Mouse (Mus musculus): ENCODE data around the gene C130026I21Rik.
"Not testable (repeated sequence)": the region's sequence is repeated elsewhere in the genome, so short reads cannot be mapped to it uniquely, and the experiment has no call there.

C130026I21Rik gene

GRCm38 (mm10) chr1:85121841-85122240 lies 148.5 kb downstream of the C130026I21Rik start:
- not testable (repeated sequence) for DNase-seq (ENCODE audit: low read depth)

DNA sequence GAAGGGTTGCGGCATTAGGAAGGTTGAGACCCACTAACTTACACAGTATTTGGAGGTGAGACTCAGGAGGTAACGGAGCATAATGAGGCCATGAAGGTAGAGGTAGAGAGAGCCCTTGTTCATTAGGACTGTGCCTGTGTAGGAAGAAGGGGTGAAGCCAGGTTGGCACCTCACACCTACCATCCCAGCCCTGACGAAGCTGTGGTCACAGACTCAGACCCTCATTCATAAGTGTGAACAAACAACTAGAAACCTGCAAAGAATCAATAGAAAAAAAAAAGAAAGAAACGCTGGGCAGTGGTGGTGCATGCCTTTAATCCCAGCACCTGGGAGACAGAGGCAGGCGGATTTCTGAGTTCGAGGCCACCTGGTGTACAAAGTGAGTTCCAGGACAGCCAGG lies 152.0 kb downstream of the C130026I21Rik start:
- not testable (repeated sequence) for DNase-seq (ENCODE audit: low read depth)

DNA sequence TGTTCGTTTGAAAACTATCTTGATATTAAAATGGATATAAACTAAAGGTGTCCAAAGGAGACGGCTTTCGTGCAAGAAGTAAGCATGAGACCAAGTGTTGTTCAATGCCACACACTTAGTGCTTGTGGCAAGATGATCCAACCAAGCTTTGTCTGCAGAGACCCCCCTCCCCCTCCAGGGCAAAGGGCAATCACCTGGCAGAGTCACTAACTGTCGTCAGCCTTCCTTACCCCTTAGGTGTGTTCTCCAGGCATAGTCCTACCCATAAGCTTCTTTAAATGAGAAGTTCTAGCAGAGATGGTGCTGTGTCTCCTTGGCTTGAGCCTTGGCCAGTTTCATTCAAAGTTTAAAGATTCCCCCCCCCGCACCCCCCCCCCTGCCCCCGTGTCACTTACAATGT lies 152.8 kb downstream of the C130026I21Rik start:
- DNase-seq (ENCODE audit: low read depth), result not testable (repeated sequence)

DNA sequence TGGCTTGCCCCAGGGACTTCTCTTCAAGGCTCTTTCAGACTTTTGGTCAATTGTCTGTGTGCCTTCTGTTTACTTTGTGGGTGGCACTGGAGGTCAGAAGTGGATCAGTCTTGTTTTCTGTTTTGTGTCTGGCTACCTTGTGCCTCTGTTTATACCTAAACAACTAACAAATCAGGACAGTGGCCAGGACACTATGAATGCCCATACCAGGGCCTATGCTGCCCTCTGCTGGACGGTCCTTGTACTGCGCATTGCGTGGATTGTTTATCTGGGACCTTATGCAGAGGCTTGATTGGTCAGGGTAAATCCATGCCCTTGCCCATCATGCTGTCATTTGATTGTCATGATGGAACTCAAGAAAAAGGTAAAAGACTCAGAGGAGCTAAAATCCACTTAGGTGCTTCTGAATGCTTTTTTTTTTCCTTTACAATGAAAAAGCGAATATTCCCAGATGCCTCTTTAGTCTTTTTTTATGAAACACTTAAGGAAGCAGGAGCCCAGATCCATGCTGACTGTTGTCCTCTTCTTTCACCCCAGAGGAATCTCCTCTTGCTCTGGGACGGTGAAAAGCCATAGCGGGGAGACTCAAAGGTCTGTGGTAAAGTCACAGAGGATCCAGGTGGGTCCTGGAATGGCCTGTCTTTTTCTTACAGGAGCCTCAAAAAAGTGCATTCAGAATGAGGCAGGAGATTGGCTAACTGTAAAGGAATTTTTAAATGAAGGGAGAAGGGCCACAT lies 155.5 kb downstream of the C130026I21Rik start:
- DNase-seq (ENCODE audit: low read depth), result not testable (repeated sequence)

- DNase-seq (ENCODE audit: low read depth), result not testable (repeated sequence)
Measured at GRCm38 (mm10) chr1:85114078-85114477, 156.3 kb downstream of the C130026I21Rik start.

DNA sequence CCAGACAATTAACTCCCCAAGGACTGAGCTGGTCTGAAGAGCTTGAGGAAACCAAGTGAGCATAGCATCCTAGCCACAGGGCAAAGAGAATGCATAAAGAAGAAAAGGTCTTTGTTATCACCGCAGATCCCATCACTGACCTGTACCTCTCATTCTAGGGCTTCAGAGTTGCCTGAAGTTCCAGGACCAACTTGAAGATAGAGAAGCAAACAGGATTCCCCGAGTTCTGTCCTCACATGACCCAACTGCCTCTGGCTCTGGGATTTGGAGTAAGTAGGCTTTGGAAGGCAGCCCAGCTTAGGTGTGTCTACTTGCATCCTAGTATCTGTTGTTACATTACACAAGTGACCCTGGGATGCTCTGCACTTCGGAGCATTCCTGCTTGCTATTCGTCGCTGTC lies 157.5 kb downstream of the C130026I21Rik start:
- not testable (repeated sequence) for DNase-seq (ENCODE audit: low read depth)

GRCm38 (mm10) chr1:85112266-85112665 lies 158.1 kb downstream of the C130026I21Rik start:
- DNase-seq (ENCODE audit: low read depth), result not testable (repeated sequence)

- DNase-seq (ENCODE audit: low read depth), result peak; percentile 61
Measured at GRCm38 (mm10) chr1:85111572-85111971, 158.8 kb downstream of the C130026I21Rik start.

DNA sequence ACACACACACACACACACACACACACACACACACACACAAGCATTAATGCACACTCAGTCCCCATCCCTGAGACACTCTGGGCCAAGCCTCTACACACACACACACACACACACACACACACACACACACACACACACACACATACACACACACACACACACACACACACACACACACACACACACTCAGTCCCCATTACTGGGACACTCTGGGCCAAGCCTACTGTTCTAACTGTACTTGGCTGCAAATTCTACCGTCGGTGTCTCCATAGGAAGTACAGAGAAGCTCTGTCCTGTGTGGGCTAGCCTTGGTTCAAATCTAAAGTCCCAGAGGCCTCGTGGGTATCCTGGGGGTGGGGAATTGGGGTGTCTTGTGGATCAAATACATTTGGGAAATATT lies 159.5 kb downstream of the C130026I21Rik start:
- not testable (repeated sequence) for DNase-seq (ENCODE audit: low read depth)

DNA sequence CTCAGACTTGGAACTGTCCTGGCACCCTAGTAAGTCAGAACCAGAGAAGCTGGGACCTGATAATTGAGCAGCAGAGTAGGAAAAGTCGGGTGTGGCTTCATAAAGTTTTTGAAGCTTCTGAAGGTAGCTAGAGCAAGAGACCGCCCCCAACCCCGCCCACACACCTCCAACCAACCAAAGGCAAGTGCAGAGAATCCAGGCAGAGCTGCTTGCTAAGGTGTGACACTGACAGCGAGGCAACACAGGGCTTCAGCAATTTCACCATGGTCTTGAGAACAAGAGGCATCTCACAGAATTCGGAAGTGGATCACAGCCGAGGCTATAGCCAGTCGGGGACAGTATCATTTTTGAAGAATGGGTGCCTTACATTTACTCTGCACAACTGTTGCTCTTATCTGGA lies 160.6 kb downstream of the C130026I21Rik start, which contains the start of gene A530032D15Rik:
Gene A530032D15Rik (minus strand): TSS at position 101 of the 400 bp plus-strand sequence.
- DNase-seq (ENCODE audit: low read depth), result not testable (repeated sequence)

DNA sequence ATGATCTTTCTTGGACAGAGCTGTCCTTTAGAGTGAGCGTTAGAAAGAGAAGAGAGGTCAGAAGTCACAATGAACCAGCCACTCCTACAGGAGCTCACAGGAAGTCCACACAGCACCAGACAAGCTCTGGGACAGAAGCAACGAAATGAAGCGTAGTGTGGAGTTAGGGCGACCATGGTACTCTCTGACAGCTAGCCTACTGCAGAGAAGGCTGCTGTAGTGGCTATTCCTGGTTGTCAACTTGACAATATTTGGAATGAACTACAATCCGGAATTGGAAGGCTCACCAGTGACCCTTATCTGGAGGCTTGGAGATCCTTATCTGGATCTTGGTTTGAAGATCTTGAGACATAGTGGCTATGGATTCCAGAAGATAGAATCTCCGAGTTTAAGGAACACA lies 164.4 kb downstream of the C130026I21Rik start:
- not testable (repeated sequence) for DNase-seq (ENCODE audit: low read depth)

GRCm38 (mm10) chr1:85105336-85105735 lies 165.0 kb downstream of the C130026I21Rik start:
- not testable (repeated sequence) for DNase-seq (ENCODE audit: low read depth)

DNA sequence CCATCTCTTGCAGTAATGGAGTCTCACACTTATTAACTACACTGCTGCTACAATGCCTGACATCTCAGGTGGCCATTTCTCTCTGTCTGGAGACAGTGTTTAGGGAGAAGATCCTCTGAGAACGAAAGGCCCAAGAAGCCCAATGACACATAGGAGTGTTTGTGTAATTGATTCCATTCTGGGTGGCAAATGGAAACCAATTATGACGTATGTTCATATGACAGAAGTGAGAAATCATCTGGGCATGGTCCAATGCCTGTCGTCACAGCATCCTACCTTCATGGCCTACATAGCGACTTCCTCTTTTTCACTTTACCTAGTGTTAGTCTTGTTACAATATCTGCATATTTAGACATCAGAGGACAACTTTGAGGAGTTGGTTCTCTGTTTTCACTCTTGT lies 168.6 kb downstream of the C130026I21Rik start:
- DNase-seq (ENCODE audit: low read depth), result not testable (repeated sequence)

DNA sequence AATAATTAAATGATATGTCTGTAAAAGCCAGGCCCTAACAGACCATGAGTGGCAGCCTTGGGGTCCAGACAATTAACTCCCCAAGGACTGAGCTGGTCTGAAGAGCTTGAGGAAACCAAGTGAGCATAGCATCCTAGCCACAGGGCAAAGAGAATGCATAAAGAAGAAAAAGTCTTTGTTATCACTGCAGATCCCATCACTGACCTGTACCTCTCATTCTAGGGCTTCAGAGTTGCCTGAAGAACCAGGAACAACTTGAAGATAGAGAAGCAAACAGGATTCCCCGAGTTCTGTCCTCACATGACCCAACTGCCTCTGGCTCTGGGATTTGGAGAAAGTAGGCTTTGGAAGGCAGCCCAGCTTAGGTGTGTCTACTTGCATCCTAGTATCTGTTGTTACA lies 170.5 kb downstream of the C130026I21Rik start, which contains the start of gene Gm10553:
Gene Gm10553 (plus strand): TSS at position 301 of the 400 bp plus-strand sequence.
- DNase-seq (ENCODE audit: low read depth), result not testable (repeated sequence)

- DNase-seq (ENCODE audit: low read depth), result not testable (repeated sequence)
Measured at GRCm38 (mm10) chr1:85099081-85099480, 171.3 kb downstream of the C130026I21Rik start.

DNA sequence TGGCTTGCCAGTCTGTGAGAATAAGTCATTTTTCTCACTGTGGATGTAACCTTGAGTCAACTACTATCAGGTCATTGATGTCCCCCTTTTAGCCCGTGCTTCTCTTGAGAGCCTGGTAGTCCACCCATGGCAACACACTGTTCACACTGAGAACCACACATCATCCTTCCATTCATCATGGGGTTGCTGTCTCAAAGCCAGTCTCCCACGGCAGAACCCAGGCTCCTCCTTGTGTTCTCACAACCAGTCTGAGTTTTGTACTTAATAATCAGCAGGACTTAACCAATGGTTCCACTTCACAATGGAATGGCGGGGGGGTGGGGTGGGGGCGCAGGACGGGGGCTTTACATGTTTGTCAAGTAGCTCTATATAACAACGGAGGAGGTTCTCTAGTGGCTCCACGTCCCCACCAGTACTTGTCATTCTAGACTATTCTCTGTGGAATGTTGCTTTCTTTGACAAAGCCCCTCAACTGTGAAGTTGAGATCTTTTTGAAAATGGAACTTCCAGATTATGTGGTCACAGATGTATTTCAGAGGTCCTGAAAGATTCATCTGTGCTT lies 177.3 kb downstream of the C130026I21Rik start:
- not testable (repeated sequence) for DNase-seq (ENCODE audit: low read depth)

DNA sequence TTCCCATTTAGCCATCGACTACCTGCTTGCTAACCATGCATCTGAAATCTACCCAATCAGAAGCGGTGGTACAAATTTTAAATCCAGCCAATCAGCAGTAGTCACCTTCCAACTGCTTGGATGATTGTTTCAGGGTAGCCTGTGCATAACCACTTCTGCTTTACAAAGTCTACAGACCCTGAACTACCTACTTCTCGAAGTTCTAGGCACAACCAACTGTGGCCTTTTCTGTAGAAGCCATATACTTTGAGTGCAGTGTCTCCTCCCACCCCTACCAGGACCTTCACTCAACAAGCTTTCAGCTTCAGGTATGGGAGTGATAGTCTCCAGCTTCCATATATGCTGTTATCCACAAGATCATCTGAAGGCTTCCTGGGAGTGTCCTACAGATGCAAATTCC lies 178.2 kb downstream of the C130026I21Rik start:
- not testable (repeated sequence) for DNase-seq (ENCODE audit: low read depth)

DNA sequence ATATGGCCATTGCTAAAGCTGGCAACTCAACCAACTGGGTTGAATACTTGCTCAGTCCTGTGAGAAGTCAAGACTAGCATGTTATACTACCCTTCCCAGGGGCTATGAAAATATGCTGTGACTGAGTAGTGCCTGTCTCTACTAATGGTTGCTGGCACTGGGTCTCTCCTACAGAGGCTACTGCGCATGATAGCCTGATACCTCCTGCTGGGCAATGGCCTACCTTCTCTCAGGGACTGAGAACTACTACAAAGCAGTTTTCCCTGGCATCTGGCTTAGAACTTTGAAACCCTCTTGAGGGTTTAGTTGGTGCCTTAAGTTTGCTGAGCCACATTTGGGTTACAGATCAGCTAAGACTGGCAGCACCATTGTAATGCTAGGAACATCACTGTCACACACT lies 184.2 kb downstream of the C130026I21Rik start:
- DNase-seq (ENCODE audit: low read depth), result not testable (repeated sequence)

DNA sequence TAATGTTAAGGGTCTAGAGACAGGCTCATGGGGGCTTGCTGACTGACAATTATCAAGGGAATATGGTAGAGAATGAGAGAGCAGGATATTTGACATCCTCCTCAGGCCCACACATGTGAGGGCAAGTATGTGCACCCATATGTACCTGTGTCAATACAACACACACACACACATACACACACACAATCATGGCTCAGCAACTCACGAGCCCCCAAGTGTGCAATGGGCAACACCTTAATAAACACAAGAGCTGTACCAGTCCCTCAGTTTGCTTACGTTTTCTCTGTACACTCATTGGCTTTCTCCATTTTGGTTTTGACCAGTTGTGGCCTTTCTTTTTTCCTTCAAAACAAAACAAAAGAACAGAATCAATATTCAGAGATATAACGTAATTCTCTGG lies 185.6 kb downstream of the C130026I21Rik start:
- not testable (repeated sequence) for DNase-seq (ENCODE audit: low read depth)

DNA sequence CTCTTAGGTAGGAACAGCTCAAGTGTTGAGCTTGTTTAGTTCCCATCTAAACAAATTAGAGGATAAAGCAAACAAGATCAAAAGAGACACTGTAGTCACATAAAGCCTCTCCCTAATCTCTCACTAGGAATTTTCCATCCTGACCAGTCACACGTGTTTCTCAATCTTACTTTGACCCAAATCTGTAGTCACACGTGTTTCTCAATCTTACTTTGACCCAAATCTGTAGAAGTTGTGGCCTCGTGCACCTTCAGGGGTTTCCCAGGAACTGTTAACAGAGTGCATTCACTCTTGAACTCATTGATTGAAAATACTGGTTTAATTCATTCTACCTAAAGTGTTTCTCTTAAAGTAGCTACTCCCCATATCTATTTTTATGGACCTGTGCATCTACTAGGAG lies 197.3 kb downstream of the C130026I21Rik start:
- DNase-seq (ENCODE audit: low read depth), result not testable (repeated sequence)

DNA sequence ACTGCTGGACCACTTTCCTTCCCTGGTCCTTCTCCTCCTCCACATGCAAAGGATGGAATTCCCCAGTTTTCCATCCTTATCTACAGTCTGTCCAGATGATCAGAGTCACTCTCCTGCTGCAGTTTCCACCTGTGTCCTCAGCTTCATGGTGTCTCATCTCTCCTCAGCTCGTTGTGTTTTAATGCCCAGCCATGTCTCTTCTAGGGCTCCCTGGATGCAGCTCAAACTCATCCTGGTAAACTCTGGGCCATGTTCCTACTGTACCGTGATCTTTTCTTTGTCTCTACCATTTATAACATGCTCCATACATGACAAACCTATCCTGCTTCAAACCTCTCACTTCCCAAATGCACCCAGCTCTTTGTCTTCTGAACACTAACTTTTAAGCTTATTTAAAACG lies 198.7 kb downstream of the C130026I21Rik start:
- not testable (repeated sequence) for DNase-seq (ENCODE audit: low read depth)

GRCm38 (mm10) chr1:85035801-85036200 lies 234.6 kb downstream of the C130026I21Rik start:
- not testable (repeated sequence) for DNase-seq (ENCODE audit: low read depth)

DNA sequence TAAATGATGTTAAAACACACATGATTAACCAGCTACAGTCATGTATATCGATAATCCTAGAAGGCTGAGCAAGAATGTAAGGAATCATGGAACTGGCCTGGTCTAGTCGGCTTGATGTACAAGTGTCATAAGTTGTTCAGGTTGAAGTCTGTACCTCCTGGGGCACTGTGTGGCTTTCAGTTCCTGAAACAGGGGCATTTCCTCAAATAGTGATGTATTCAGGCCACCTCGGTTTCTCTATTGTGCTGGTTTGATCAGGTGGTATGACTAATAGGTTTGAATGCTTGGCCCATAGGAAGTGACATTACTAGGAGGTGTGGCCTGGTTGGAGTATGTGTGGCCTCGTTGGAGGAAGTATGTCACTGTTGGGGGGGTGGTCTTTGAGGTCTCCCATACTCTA lies 236.0 kb downstream of the C130026I21Rik start:
- DNase-seq (ENCODE audit: low read depth), result not testable (repeated sequence)

All from 416B (cell line).